Mouse (Mus musculus): ENCODE data around the gene Gsk3b. TPM values are rescaled to one million over a fixed set of nuclear protein-coding genes. Genes with fewer than 3 reads are reported as not detected.

The Gsk3b gene
- polyA plus RNA-seq, 1 experiment from 2014 or later, result 157 TPM

DNA sequence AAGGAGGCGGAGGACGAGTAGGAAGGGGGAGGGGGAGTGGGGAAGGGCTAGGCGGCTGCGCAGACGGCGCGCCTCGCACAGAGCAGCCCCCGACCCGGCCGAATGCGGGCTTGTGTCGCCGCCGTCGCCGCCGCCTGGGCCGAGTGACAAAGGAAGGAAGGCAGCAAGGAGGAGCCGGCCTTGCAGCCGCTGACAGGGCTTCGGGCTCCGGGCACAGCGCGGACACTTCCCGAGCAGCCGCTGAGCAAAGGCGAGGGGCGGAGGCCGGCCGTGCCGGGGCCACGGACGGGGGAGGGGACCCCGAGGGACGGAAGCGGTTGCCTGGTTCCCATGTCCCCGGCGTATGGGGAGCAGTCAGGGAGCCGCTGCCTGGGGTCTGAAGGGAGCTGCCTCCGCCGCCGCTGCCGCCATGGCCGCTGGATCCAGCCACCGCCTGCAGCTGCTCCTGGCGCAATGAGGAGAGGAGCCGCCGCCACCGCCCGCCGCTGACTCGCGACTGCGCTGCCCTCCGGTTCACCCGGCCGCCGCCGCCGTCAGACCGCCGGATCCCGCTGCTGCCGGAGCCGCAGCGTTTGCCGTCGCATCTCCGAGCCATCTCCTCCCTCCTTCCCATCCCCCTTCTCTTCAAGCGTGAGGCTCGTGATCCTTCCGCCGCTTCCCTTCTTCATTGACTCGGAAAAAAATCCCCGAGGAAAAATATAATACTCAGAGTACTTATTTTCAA lies 808 bp downstream of the Gsk3b start:
- peak overlapping the region; percentile 100 for H3K27ac ChIP-seq
- peak overlapping the region; percentile 97 for H3K4me3 ChIP-seq
- no peaks in the 10 kb centered on the region for H3K36me3 ChIP-seq
- peak overlapping the region; percentile 100 for H3K9ac ChIP-seq
- WGBS, result under 1% methylated on average over 69 of the region's 76 CpGs
- H3K9me3 ChIP-seq, result no peaks in the 10 kb centered on the region
- no peak for ATAC-seq (ENCODE audit: low FRiP score)
- no peaks in the 10 kb centered on the region for H3K27me3 ChIP-seq
- H3K4me2 ChIP-seq, result peak overlapping the region; percentile 77
- H3K4me1 ChIP-seq (replicated peaks), result peaks cover 29% of the 10 kb centered on the region

DNA sequence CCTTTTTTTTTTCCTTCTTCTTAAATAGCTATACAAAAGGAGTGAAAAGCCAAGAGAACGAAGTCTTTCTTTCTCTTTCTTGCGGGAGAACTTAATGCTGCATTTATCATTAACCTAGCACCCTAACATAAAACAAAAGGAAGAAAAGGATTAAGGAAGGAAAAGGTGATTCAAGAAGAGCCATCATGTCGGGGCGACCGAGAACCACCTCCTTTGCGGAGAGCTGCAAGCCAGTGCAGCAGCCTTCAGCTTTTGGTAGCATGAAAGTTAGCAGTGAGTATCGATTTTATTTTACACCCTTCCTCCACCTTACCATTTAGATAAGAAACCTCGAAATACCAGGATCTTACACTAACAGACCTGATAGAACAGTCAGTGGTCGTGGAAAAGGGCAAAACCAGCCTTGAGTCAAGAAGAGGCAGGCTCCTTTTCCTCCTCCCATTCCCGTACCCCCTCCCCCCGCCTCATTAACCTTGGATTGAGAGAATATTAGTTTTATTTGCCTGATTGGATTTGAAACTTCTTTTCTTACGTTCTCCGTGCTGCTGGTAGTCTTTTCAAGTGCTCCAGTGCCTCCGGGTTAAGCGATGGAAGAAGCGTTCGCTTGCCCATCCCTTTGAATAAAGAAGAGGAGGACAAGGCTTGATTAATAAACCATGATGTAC lies 1.7 kb downstream of the Gsk3b start:
- Histone ChIP-seq H3K4me3 (peak overlapping the region; percentile 97), H3K9me3 (no peaks in the 10 kb centered on the region), H3K4me1 (replicated peaks) (peaks cover 38% of the 10 kb centered on the region), H3K36me3 (no peaks in the 10 kb centered on the region), H3K9ac (peak overlapping the region; percentile 100), H3K27ac (peak overlapping the region; percentile 100), H3K27me3 (no peaks in the 10 kb centered on the region), H3K4me2 (peak overlapping the region; percentile 77)
- under 1% methylated on average over 17 of the region's 17 CpGs for WGBS
- ATAC-seq (ENCODE audit: low FRiP score), result no peak

DNA sequence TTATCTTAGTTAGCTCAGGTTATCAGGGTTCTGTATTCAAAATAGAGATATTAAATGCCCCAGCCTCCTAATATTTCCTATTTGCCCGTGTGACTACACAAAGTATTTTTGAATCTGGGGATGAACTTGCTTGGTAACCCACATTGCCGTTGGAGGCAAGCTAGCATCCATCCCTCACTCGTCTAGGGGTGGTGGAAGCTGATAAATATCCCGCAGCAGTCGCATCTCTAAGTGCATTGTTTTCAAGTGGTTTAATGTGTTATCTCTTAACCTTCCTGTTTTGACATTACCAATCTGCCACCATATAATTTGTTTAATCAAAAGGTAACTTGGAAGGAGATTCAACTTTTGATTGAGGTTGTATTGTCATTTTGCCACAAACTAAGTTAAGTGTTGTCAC lies 2.2 kb downstream of the Gsk3b start:
- Histone ChIP-seq H3K27me3 (no peaks in the 10 kb centered on the region), H3K27ac (0 out of 2 replicates have a peak overlapping the region, but pooled peaks have one; percentile 100), H3K9ac (peak overlapping the region; percentile 100), H3K9me3 (no peaks in the 10 kb centered on the region), H3K4me2 (peak overlapping the region; percentile 77), H3K36me3 (no peaks in the 10 kb centered on the region), H3K4me3 (peak overlapping the region; percentile 97), H3K4me1 (replicated peaks) (peaks cover 43% of the 10 kb centered on the region)
- WGBS, result under 1% methylated on average over 5 of the region's 5 CpGs
- ATAC-seq (ENCODE audit: low FRiP score), result no peak

GRCm38 (mm10) chr16:38091706-38092105 lies 2.9 kb downstream of the Gsk3b start:
- H3K4me1 ChIP-seq (replicated peaks), result peaks cover 41% of the 10 kb centered on the region

GRCm38 (mm10) chr16:38092598-38092997 lies 3.8 kb downstream of the Gsk3b start:
- Histone ChIP-seq H3K4me1 (replicated peaks) (peaks cover 44% of the 10 kb centered on the region), H3K9me3 (no peaks in the 10 kb centered on the region), H3K9ac (peak overlapping the region; percentile 73), H3K27ac (0 out of 2 replicates have a peak overlapping the region, but pooled peaks have one; percentile 45), H3K36me3 (no peaks in the 10 kb centered on the region), H3K4me3 (peak overlapping the region; percentile 97), H3K4me2 (peak overlapping the region; percentile 77), H3K27me3 (no peaks in the 10 kb centered on the region)
- no peak for ATAC-seq (ENCODE audit: low FRiP score)
- 3% methylated on average over 4 of the region's 4 CpGs for whole genome bisulfite sequencing

More at GRCm38 (mm10) chr16:38091706-38092105, 2.9 kb downstream of the Gsk3b start:
- Histone ChIP-seq H3K27ac (no peak overlapping the region), H3K4me3 (peak overlapping the region; percentile 97), H3K27me3 (no peaks in the 10 kb centered on the region), H3K9ac (peak overlapping the region; percentile 100), H3K9me3 (no peaks in the 10 kb centered on the region), H3K36me3 (no peaks in the 10 kb centered on the region), H3K4me2 (peak overlapping the region; percentile 77)
- ATAC-seq (ENCODE audit: low FRiP score), result no peak
- 10% methylated on average over 5 of the region's 5 CpGs for WGBS

GRCm38 (mm10) chr16:38095181-38095851 lies 6.5 kb downstream of the Gsk3b start:
- Histone ChIP-seq H3K4me2 (peak overlapping the region; percentile 77), H3K4me1 (replicated peaks) (peaks cover 52% of the 10 kb centered on the region), H3K27me3 (no peaks in the 10 kb centered on the region), H3K36me3 (peaks cover 5% of the 10 kb centered on the region), H3K9ac (peak overlapping the region; percentile 51), H3K27ac (no peak overlapping the region), H3K4me3 (peak overlapping the region; percentile 97), H3K9me3 (no peaks in the 10 kb centered on the region; the same call in 1 of the 2 replicates)
- no peak for ATAC-seq (ENCODE audit: low FRiP score)
- WGBS, result 79% methylated on average over 5 of the region's 5 CpGs

- Histone ChIP-seq H3K9me3 (no peaks in the 10 kb centered on the region; the same call in 1 of the 2 replicates), H3K36me3 (peaks cover 10% of the 10 kb centered on the region), H3K9ac (peak overlapping the region; percentile 3; the same call in 1 of the 2 replicates), H3K27me3 (no peaks in the 10 kb centered on the region), H3K4me2 (peak overlapping the region; percentile 36), H3K4me3 (no peak overlapping the region), H3K27ac (no peak overlapping the region), H3K4me1 (replicated peaks) (peaks cover 69% of the 10 kb centered on the region)
- WGBS, result 74% methylated on average over 9 of the region's 9 CpGs
- no peak for ATAC-seq (ENCODE audit: low FRiP score)
Observed at GRCm38 (mm10) chr16:38097521-38097920, 8.7 kb downstream of the Gsk3b start.

DNA sequence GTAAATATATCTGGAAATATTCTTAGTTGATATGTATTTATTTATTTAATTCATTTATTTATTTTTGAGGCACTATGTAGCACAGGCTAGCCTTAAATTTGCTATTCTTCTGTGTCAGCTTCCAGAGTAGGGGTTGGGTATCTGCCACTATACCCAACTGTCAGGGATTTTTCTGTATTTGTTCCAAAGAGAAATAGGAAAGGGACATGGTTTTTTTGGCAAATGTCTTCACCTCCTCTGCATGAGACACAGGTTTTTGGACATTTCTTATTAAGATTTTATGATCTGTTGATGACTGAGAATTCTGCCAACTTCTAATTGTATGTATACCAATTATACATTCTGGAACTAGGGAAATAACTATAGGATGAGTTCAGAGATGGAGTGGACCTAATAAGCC lies 10.5 kb downstream of the Gsk3b start:
- Histone ChIP-seq H3K36me3 (peaks cover 10% of the 10 kb centered on the region), H3K4me3 (no peak overlapping the region), H3K27me3 (no peaks in the 10 kb centered on the region), H3K9ac (no peak overlapping the region), H3K4me1 (replicated peaks) (peaks cover 63% of the 10 kb centered on the region), H3K4me2 (no peak overlapping the region), H3K9me3 (no peaks in the 10 kb centered on the region; the same call in 1 of the 2 replicates), H3K27ac (no peak overlapping the region)
- no peak for ATAC-seq (ENCODE audit: low FRiP score)

DNA sequence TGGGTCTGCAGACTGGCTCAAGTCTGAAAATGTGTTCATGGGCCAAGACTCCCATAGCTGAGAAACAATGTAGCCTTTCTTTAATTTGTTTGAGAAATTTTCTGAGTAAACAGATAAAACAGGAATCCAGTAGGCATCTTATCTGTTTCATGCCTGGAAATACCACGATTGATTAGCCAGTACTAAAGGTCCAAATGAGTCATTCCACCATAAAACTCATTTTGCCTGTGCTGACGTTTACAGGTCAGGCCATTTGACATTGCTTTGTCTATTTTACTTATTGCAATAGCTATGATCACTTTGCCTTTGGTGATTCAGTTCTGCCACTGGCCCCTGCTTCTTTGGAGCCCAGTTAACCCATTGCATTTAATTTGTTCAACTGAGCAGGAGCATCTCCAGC lies 11.8 kb downstream of the Gsk3b start:
- 81% methylated on average over 2 of the region's 2 CpGs for WGBS

DNA sequence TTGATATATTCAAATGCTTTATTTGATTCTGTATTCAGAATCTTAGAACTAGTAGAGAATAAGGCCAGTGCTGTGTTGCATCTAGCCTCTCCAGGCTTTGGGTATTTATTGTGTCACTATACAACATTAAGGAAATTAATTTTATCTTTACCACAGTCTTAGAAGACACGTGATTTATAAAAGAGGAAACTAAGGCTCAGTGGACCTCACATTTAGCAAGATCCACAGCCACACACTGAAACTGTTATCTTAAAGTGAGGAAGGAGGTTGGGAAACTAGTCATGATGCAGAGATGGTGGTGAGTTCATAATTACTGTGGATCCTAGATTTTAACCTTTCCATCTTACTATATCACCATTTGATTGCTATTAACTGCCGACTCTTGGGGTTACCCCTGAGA lies 16.7 kb downstream of the Gsk3b start:
- peaks cover 4% of the 10 kb centered on the region for H3K36me3 ChIP-seq
- H3K4me3 ChIP-seq, result no peak overlapping the region
- peaks cover 37% of the 10 kb centered on the region for H3K4me1 ChIP-seq (replicated peaks)
- H3K9ac ChIP-seq, result no peak overlapping the region
- WGBS, result 81% methylated on average over 2 of the region's 2 CpGs
- no peak overlapping the region for H3K27ac ChIP-seq
- H3K27me3 ChIP-seq, result no peaks in the 10 kb centered on the region
- no peaks in the 10 kb centered on the region for H3K9me3 ChIP-seq
- no peak overlapping the region for H3K4me2 ChIP-seq
- ATAC-seq (ENCODE audit: low FRiP score), result no peak

More for the DNA sequence above, 11.8 kb downstream of the Gsk3b start:
- peaks cover 53% of the 10 kb centered on the region for H3K4me1 ChIP-seq (replicated peaks)
- H3K27me3 ChIP-seq, result no peaks in the 10 kb centered on the region
- H3K4me3 ChIP-seq, result no peak overlapping the region
- H3K9me3 ChIP-seq, result no peaks in the 10 kb centered on the region; the same call in 1 of the 2 replicates
- no peak overlapping the region for H3K9ac ChIP-seq
- no peak for ATAC-seq (ENCODE audit: low FRiP score)
- H3K27ac ChIP-seq, result no peak overlapping the region
- no peak overlapping the region for H3K4me2 ChIP-seq
- peaks cover 10% of the 10 kb centered on the region for H3K36me3 ChIP-seq

DNA sequence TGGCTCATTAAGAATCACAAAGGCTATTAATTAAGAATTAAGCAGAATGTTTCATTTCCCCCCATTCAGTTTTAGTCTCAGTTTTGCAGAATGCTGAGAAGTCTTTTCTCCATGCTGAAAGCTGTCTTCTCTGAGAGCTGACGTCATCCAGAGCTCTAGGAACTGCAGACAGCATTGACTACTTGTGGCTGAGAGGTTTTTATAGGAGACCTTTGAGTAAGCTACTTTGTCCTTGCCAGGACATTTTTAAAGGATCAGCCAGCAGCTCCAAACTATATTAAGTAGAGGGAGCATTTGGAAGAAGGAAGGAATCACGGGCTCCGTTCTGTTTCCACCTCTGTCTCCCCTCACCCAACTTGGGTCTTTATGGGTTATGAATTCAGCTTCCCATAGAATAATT lies 17.7 kb downstream of the Gsk3b start:
- H3K9me3 ChIP-seq, result no peaks in the 10 kb centered on the region
- H3K27ac ChIP-seq, result no peak overlapping the region
- WGBS, result 94% methylated on average over 3 of the region's 3 CpGs
- H3K36me3 ChIP-seq, result no peaks in the 10 kb centered on the region
- H3K27me3 ChIP-seq, result no peaks in the 10 kb centered on the region
- no peak for ATAC-seq (ENCODE audit: low FRiP score)
- H3K9ac ChIP-seq, result no peak overlapping the region
- peaks cover 29% of the 10 kb centered on the region for H3K4me1 ChIP-seq (replicated peaks)
- no peak overlapping the region for H3K4me3 ChIP-seq
- H3K4me2 ChIP-seq, result no peak overlapping the region

GRCm38 (mm10) chr16:38110001-38110400 lies 21.2 kb downstream of the Gsk3b start:
- 0 out of 2 replicates have a peak, but pooled peaks have one; percentile 29 for ATAC-seq (ENCODE audit: low FRiP score)
- Histone ChIP-seq H3K27me3 (no peaks in the 10 kb centered on the region), H3K4me3 (no peak overlapping the region), H3K9me3 (no peaks in the 10 kb centered on the region), H3K9ac (no peak overlapping the region), H3K4me1 (replicated peaks) (peaks cover 32% of the 10 kb centered on the region), H3K27ac (no peak overlapping the region), H3K4me2 (no peak overlapping the region), H3K36me3 (peaks cover 8% of the 10 kb centered on the region; the same call in 1 of the 2 replicates)
- WGBS, result 88% methylated on average over 9 of the region's 9 CpGs
